Mouse (Mus musculus) v-Abl transformed pro-B cells (cell line): ENCODE data around the gene Kdm4c.
"Not testable (repeated sequence)": the region's sequence is repeated elsewhere in the genome, so short reads cannot be mapped to it uniquely, and the experiment has no call there.

Source experiments
- in situ Hi-C, 2 experiments: fragments of 400-800 bp; cut with MboI; formaldehyde crosslinking; loops; one replicate each; pipeline ENCODE4 v1.15.1; 2025; ENCODE audit not compliant: unreplicated experiment in 2 of 2

The Kdm4c gene

DNA sequence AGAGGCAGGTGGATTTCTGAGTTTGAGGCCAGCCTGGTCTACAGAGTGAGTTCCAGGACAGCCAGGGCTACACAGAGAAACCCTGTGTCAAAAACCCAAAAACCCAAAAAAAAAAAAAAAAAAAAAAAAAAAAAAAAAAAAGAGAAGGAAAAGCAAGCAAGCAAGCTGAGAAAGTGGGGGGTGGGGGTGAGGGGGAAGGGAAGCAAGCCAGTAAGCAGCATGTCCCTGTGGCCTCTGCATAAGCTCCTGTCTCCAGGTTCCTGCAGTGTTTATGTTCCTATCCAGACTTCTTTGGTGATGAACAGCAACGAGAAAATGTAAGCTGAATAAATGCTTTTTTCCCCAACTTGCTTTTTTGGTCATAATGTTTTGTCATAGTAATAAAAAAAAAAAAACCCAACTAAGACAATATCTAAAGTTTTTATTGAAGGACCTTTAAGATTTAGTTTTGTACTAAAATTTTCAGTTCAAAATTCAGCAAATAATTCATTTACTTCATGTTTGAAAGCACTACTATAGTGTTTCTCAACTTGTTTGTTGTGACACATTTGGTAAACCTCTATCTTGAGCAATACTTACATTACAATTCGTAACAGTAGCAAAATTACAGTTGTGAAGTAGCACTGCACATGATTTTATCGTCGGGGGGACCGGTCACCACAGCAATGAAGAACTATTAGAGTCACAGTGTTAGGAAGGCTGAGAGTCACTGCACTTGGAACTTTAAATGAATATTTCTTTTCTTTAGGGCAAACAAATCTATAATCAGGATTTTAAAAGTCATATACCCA, 63.2 kb downstream of the Kdm4c start:
- in situ Hi-C loops: no loop called here

DNA sequence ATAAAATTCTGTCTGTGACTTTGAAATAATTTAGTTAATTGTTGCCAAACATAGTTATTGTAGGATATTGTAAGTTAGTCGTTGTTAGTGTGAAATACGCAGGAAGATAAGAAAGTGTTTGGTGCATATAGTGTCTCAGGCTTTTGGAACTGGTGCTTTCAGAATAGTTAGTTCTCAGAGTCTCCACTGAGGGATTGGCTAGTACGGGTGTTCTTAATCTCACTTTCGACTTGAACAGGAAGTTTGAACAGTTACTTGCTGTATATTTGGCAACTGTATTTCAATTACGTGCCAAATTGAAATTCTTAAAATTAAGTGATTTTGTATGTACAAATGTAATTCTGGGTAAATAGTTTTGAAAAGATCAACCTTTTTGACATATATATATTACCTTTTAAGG, 68.8 kb downstream of the Kdm4c start:
- in situ Hi-C loops: no loop called here

DNA sequence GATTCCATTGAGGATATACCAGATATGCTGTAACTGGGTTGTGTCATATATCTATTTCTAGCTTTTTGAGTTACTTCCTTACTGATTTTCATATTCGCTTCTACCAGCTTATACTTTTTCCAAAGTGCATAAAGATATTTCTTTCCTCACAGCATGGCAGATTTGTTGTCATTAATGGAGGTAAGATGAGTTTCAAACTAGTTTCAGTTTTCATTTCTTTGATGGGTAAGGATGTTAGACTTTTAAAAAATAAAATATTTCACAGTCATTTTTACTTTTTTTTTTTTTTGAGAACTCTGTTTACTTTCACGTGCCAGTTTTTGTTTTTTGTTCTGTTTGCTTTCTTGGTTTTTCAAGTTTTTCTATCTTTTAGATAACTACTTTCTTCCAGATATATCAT, 70.6 kb downstream of the Kdm4c start:
- in situ Hi-C loops: no loop called here

GRCm38 (mm10) chr4:74315388-74315787, 73.1 kb downstream of the Kdm4c start:
- in situ Hi-C loops: no loop called here

GRCm38 (mm10) chr4:74319313-74319712, 77.0 kb downstream of the Kdm4c start:
- in situ Hi-C loops: no loop called here

DNA sequence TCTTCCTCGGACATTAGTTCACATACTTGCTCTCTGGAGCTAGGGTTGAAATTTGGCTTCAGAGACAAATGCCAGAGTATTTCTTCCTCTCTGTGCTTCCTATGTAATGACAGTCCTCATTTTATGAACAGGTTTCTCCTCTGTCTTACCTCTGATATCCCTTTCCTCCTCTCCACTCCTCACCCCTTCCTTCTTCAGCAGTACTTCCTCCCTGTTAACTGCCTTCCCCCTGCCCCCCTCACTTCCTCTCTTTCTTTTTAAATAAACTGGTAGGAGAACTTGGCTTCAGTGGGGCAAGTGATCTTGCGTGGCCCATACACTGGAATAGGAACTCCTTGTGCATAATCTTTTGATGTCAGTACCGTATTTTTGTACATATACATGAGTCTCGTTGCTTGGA, 115.2 kb downstream of the Kdm4c start:
- in situ Hi-C loops: no loop called here

- in situ Hi-C loops: no loop called here
These were observed 118.0 kb downstream of the Kdm4c start for GRCm38 (mm10) chr4:74360274-74360673.

DNA sequence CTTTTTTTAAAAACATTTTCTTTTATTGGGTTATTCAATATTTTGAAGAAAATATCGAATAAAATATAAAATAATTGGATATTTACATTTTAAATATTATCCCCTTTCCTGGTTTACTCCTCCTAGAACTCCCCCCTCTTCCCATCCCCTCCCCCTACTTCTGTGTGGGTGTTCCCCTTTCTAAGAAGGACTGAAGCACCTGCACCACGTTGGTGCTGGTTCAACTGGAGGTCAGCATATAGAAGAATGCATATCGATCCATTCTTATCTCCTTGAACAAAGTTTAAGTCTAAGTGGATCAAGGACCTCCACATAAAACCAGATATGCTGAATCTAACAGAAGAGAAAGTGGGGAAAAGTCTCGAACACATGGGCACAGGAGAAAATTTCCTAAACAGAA, 144.3 kb downstream of the Kdm4c start:
- in situ Hi-C loops: no loop called here

- in situ Hi-C loops: no loop called here
These were observed 150.9 kb downstream of the Kdm4c start for GRCm38 (mm10) chr4:74393162-74393561.

DNA sequence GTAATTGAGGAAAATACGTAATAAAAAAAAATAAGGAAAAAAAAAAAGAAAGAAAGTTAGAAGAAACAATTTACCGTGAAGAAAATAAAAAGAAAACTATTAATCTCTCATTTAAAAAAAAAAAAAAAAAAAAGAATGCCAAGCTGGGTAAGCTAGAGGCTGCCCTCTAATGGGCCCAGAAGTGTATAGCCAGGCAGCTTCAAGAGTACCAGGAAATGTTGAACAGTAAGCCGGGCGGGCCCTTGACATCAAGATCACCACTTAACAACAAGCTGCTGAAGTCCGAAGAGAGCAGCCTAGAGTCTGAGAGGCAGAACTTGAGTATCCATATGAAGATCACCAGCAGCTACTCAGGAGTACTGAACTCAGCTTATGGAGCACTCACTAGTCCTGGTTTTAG, 154.3 kb downstream of the Kdm4c start:
- in situ Hi-C loops: no loop called here

- in situ Hi-C loops: not testable (repeated sequence)
These were observed 159.5 kb downstream of the Kdm4c start for GRCm38 (mm10) chr4:74401617-74402313.

GRCm38 (mm10) chr4:74408731-74409130, 166.4 kb downstream of the Kdm4c start:
- in situ Hi-C loops: no loop called here

DNA sequence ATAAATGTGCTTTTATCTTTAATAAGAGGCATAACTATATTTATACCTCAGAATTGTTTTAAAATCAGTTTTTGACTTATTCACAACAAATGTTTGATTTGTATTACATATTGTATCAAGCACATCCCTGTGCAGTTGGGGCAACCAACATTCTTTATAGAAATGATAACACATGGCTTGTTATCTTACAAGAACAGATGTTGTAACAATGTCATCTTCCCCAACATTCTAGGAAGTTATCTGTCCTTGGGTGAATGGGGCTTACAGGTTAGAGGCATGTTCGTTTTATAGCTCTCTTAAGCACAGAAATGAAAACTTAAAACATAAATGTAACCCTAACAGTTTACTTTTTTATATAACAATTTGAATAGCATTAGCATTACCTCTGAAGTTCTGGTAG, 177.5 kb downstream of the Kdm4c start:
- in situ Hi-C loops: no loop called here
